Mouse (Mus musculus) left cerebral cortex, postnatal 4 days (tissue): ENCODE data around the gene Rcsd1. TPM values are rescaled to one million over a fixed set of nuclear protein-coding genes. Genes with fewer than 3 reads are reported as not detected.

ENCODE experiments used
- DNase-seq: peaks from one replicate; pipeline ENCODE4 v3.0.0-alpha.2; 2022
- intact Hi-C: fragments of 180-260 bp; cut with DNase I; formaldehyde crosslinking; loops from one replicate; pipeline ENCODE4 v1.15.1; 2025
- total RNA-seq, 2 experiments: library from RNA; stranded (reverse); gene quantifications; 2 replicates each; pipeline ENCODE4 v1.2.3; 2021

Rcsd1 gene
- total RNA-seq, 2 experiments from 2014 or later, result 5.3 to 5.4 TPM

GRCm38 (mm10) chr1:165635055-165635897 lies 74.3 kb downstream of the Rcsd1 start:
- intact Hi-C loops, result loop anchor here (2.0 kb wide), 1 partner anchor 174 kb away; the partner anchor contains the start of genes Dcaf6 and Mpc2
- DNase-seq, result no peak

- DNase-seq, result peak; percentile 100
- intact Hi-C loops, result loop anchor here (2.0 kb wide), 1 partner anchor 174 kb away; the partner anchor contains the start of genes Dcaf6 and Mpc2
Measured at GRCm38 (mm10) chr1:165634151-165634884, 75.2 kb downstream of the Rcsd1 start, which contains the start of gene Mpzl1. Mpzl1 (minus strand) TSS chr1:165634538.

GRCm38 (mm10) chr1:165633345-165633744 lies 76.2 kb downstream of the Rcsd1 start:
- intact Hi-C loops, result no loop called here
- DNase-seq, result no peak

- intact Hi-C loops, result no loop called here
- no peak for DNase-seq
Measured at GRCm38 (mm10) chr1:165631136-165631535, 78.4 kb downstream of the Rcsd1 start.

DNA sequence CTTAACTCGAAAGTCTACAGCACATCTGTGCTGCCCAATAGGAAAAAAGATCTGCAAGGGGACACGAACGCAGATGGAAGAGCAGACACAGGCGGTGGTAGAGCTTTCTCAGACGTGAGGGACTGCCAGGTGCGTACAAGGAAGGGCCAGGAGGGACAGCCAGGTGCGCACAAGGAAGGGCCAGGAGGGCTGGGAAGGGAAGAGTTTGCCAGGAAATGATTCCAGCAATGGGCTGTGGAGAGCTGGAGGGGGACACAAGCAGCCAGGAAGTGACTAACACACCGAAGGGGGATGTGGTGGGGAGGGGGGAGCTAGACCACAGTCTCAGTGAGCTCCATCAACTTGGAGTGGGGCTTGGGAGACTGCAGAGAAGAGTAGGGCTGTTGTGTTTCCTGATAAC lies 79.6 kb downstream of the Rcsd1 start:
- DNase-seq, result no peak
- intact Hi-C loops, result no loop called here

DNA sequence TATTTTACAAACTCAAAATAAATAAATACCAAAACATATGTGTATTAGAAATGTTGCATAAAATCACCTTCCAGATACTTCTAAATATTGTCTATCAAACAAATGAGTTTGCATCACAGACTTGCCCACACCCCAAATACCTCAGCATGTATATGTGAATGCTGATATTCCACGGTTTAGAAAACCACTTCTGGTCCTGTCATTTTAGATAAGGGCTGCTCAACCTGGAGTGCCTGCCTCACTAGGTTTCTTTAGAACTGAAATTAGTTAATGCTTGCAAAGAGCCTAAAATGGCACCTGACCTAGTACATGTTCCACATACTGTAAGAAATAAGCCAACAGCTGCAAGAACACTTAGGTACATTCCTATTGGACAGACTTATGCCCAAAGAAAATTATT lies 81.0 kb downstream of the Rcsd1 start:
- intact Hi-C loops, result no loop called here
- no peak for DNase-seq

- intact Hi-C loops, result no loop called here
- DNase-seq, result no peak
Measured at GRCm38 (mm10) chr1:165625896-165626295, 83.7 kb downstream of the Rcsd1 start.

- intact Hi-C loops, result no loop called here
- DNase-seq, result no peak
Measured at GRCm38 (mm10) chr1:165625058-165625457, 84.5 kb downstream of the Rcsd1 start.

GRCm38 (mm10) chr1:165618201-165618624 lies 91.3 kb downstream of the Rcsd1 start:
- intact Hi-C loops, result no loop called here
- no peak for DNase-seq

DNA sequence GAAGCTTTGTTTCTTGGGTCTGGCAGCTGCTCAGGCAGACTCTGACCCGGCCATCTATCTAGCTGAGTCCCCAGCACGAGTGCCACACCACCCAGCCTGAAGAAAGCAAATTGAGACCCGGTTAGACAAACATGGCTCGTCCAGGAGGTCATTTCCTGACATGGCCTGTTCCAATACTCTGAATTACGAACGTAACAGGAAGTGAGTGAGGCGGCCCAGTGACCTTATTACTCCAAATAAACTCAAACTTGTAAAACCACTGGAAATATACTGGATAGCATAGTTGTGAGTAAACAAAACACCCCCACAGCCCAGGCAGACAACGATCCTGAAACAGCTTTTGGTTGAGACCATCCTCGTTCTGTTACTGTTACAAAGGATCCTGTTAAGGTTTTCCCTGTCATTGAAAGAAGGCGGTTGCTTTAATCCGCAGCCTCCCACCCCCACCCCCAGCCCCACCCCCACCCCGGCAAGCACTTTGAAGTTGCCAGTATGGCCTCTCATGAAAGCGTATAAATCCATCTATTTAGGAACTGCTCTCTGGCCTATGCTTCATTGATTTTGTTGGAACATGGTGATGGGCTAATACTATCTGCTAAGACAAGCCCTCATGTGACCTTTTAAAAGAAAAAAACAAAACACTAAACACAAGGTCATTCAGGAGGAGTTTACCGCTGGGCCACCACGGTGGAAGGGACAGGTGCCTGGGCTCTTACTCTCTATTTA lies 92.2 kb downstream of the Rcsd1 start:
- no peak for DNase-seq
- intact Hi-C loops, result no loop called here

DNA sequence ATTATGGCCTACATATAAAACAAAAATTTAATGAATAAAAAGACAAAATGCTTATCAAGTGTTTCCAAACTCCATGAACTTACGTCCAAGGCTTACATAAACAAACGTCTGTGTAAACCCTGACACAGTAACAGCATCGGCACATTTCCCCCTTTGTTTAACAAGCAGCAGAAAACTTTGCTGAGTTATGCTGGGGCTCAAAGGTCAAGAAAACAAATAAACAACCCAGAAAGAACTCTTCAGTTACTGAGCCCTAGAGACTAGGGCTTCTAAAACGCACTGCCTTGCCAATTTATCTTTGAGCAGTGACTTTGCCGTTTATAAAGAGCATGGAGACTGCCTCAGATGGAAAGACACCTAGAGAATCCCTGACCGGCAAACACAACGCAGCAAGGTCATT lies 92.9 kb downstream of the Rcsd1 start:
- DNase-seq, result no peak
- intact Hi-C loops, result no loop called here

- intact Hi-C loops, result no loop called here
- DNase-seq, result no peak
Measured at GRCm38 (mm10) chr1:165614793-165615192, 94.8 kb downstream of the Rcsd1 start.

DNA sequence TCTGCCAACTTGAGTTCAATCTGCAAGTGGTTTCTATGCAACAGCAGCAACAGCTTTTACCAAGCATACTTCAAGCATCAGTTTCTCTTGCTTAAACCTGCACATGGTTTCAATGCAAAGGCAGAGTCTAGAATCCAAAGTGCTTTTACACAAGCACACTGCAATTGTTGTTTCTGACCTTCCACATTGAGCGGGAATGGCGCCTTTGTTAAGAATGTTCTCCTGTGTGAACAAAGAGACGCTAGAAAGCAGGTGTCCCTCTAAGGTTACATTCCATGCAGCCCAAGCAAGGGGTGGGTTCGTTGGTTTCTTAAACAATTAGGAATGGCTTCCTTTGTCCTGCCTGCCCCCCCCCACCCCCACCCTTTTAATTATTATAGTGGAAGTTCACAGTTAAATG lies 95.6 kb downstream of the Rcsd1 start:
- DNase-seq, result no peak
- intact Hi-C loops, result no loop called here

DNA sequence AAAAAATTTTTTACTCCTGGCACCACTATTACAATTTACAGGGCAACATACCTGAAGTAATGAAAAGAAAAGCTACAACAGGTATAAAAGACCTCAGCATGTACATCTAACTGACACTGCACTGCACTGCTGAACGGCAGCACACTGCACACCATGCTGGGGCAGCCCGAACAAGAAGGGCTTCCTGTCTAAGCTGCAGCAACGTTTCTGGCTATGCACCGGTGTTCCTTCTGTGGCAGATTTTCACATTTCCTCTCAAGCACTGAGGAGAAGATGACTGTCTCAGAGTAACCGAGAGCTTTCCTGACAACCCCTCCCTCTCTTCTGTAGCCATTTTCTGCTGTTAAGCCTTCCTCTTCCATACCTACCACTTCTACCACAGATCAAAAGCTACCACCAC lies 96.8 kb downstream of the Rcsd1 start:
- intact Hi-C loops, result no loop called here
- no peak for DNase-seq

GRCm38 (mm10) chr1:165610321-165610999 lies 99.1 kb downstream of the Rcsd1 start:
- no peak for DNase-seq

DNA sequence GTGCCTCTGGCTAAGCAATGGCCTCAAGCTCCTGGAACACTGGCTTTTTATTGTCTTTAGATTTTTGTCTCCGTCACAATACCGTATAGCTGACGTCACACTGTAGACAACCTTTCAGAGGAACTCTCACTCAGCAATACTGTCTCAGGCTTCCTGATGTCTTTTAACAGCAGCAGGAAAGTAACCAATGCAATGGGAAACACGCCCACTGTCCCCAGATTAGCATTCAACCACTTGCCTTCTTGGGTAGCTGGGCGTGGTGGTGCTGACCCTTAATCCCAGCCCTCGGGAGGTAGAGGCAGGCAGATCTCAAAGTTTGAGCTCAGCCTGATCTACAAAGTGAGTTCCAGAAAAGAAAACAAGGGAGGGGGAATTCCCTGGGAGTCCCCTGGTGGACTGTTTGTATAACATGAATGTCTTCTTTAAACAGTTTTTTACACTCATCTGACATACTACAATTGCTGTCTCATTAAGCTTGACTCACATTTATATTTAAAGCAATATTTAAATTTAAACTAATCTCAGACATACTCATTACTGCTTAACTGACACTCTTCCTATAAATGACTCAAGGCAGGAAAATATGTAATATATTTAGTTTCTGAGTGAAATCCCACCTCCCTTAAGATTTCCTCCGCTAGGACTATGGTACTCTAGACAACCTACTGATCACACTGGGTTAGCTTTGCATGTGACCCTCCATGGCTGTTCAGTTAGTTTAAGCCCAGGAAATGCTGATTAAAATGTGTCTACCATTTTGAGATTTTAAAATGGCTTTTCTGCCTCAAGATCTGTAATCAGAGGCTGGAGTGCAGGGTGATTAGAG lies 99.8 kb downstream of the Rcsd1 start:
- intact Hi-C loops, result no loop called here
- DNase-seq, result no peak

More at GRCm38 (mm10) chr1:165610321-165610999, 99.1 kb downstream of the Rcsd1 start:
- intact Hi-C loops, result no loop called here

DNA sequence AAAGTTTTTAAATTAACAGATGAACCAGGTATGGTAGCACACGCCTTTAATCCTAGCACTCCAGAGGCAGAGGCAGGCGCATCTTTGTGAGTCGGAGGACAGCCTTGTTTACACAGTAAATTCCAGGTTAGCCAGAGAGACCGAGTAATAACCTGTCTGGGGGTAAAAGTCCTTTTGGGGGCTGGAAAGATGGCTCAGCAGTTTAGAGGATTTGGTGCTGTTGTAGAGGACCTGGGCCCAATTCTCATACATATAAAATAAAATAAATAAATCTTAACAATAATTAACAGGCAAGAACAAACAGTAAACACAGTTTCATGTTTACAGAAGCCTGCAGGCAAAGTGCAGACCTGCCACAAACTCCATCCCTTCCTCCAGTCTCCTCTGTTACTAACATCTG lies 100.7 kb downstream of the Rcsd1 start:
- DNase-seq, result no peak
- intact Hi-C loops, result no loop called here

GRCm38 (mm10) chr1:165605774-165606173 lies 103.8 kb downstream of the Rcsd1 start:
- no peak for DNase-seq
- intact Hi-C loops, result no loop called here

- no peak for DNase-seq
- intact Hi-C loops, result no loop called here
Measured at GRCm38 (mm10) chr1:165605108-165605507, 104.4 kb downstream of the Rcsd1 start.

GRCm38 (mm10) chr1:165604203-165604602 lies 105.4 kb downstream of the Rcsd1 start:
- intact Hi-C loops, result no loop called here
- no peak for DNase-seq
